Mouse (Mus musculus): ENCODE results near the gene Abl1.

- TF ChIP-seq CTCF (IDR thresholded peaks at IDR 0.05; ENCODE audit: low read depth) (no peak), EP300 (IDR thresholded peaks at IDR 0.05; ENCODE audit: low read depth) (no peak)
These were observed 140.2 kb downstream of the Abl1 start for GRCm38 (mm10) chr2:31828311-31828825.
